Mouse (Mus musculus) kidney, embryonic 15.5 days (tissue): ENCODE data around the gene Olfr1012. TPM values are rescaled to one million over a fixed set of nuclear protein-coding genes. Genes with fewer than 3 reads are reported as not detected.

Experiments
- polyA plus RNA-seq: library from polyadenylated mRNA; unstranded; fragments of >200 nt; fragmentation: Nextera tagmentation; extraction: Ambion mirVana; gene quantifications from 2 replicates; pipeline ENCODE4 v1.2.1, GENCODE M21; 2015

Olfr1012 gene
- polyA plus RNA-seq, 1 experiment from 2014 or later: not detected

Other genes starting within 250 kb of the Olfr1012 start
- 0.15 TPM in 1 of 2 replicates, not detected in the other for gene 4833423E24Rik, start 243.7 kb downstream of the Olfr1012 start, polyA plus RNA-seq
- not detected in 2 replicates for gene Olfr996, start 183.6 kb downstream of the Olfr1012 start, polyA plus RNA-seq
- gene Olfr998, start 173.8 kb downstream of the Olfr1012 start, polyA plus RNA-seq: not detected in 2 replicates
- not detected in 2 replicates for gene Olfr1000, start 150.9 kb downstream of the Olfr1012 start, polyA plus RNA-seq
- not detected in 2 replicates for gene Olfr1002, start 112.1 kb downstream of the Olfr1012 start, polyA plus RNA-seq
- not detected in 2 replicates for gene Olfr154, start 98.3 kb downstream of the Olfr1012 start, polyA plus RNA-seq
- not detected in 2 replicates for gene Olfr1006, start 84.0 kb downstream of the Olfr1012 start, polyA plus RNA-seq
- gene Olfr1008, start 73.3 kb downstream of the Olfr1012 start, polyA plus RNA-seq: not detected in 2 replicates
- not detected in 2 replicates for gene Olfr1009, start 47.3 kb downstream of the Olfr1012 start, polyA plus RNA-seq
- not detected in 2 replicates for gene Olfr1013, start 4.3 kb upstream of the Olfr1012 start, polyA plus RNA-seq
- not detected in 2 replicates for gene Olfr1014, start 9.9 kb upstream of the Olfr1012 start, polyA plus RNA-seq
- not detected in 2 replicates for gene Olfr1015, start 19.3 kb upstream of the Olfr1012 start, polyA plus RNA-seq
- gene Olfr1016, start 39.8 kb upstream of the Olfr1012 start, polyA plus RNA-seq: not detected in 2 replicates
- gene Olfr1018, start 55.7 kb upstream of the Olfr1012 start, polyA plus RNA-seq: not detected in 2 replicates
- not detected in 2 replicates for gene Olfr1019, start 82.7 kb upstream of the Olfr1012 start, polyA plus RNA-seq
- not detected in 2 replicates for gene Olfr1020, start 84.3 kb upstream of the Olfr1012 start, polyA plus RNA-seq
- gene Olfr1022, start 105.8 kb upstream of the Olfr1012 start, polyA plus RNA-seq: not detected in 2 replicates
- not detected in 2 replicates for gene Olfr1023, start 122.9 kb upstream of the Olfr1012 start, polyA plus RNA-seq
- not detected in 2 replicates for gene Olfr1024, start 142.3 kb upstream of the Olfr1012 start, polyA plus RNA-seq
- gene Olfr1025-ps1, start 152.4 kb upstream of the Olfr1012 start, polyA plus RNA-seq: not detected in 2 replicates
- not detected in 2 replicates for gene Olfr1026, start 158.8 kb upstream of the Olfr1012 start, polyA plus RNA-seq
- gene Olfr1028, start 187.7 kb upstream of the Olfr1012 start, polyA plus RNA-seq: not detected in 2 replicates
- not detected in 2 replicates for gene Olfr1029, start 211.1 kb upstream of the Olfr1012 start, polyA plus RNA-seq
- not detected in 2 replicates for gene Olfr1030, start 216.5 kb upstream of the Olfr1012 start, polyA plus RNA-seq
- not detected in 2 replicates for gene Olfr1031, start 227.5 kb upstream of the Olfr1012 start, polyA plus RNA-seq
- gene Olfr1032, start 242.8 kb upstream of the Olfr1012 start, polyA plus RNA-seq: not detected in 2 replicates